Mouse (Mus musculus) regulatory T cell (primary cell): ENCODE results near the gene Vmn1r84.

Experiments
- in situ Hi-C: fragments of 300-600 bp; cut with MboI, MseI; formaldehyde crosslinking; loops from one replicate; pipeline ENCODE4 v1.15.1; 2025; ENCODE audit warnings: high pct_unique_total_duplicates

Gene Vmn1r84

GRCm38 (mm10) chr7:12369173-12369572, at the start of gene Vmn1r84:
Gene Vmn1r84 (minus strand): TSS chr7:12369273.
- in situ Hi-C loops: no loop called here

GRCm38 (mm10) chr7:12329381-12329780, 39.7 kb downstream of the Vmn1r84 start, which contains the start of gene Vmn1r83:
Gene Vmn1r83 (minus strand): TSS chr7:12329481.
- in situ Hi-C loops: no loop called here
